Mouse (Mus musculus): Measurements from ENCODE around the gene Slc35e4. TPM values are rescaled to one million over a fixed set of nuclear protein-coding genes. Genes with fewer than 3 reads are reported as not detected.
"Not testable (repeated sequence)": the region's sequence is repeated elsewhere in the genome, so short reads cannot be mapped to it uniquely, and the experiment has no call there.

Gene Slc35e4
- polyA plus RNA-seq, 1 experiment from 2014 or later = 2.0 TPM

- peak overlapping the region; percentile 60 for H3K9ac ChIP-seq (replicated peaks; ENCODE audit: low read length)
- no peaks in the 10 kb centered on the region for H3K9me3 ChIP-seq (replicated peaks; ENCODE audit: control insufficient read depth, low read length)
- H3K4me2 ChIP-seq (ENCODE audit: low read depth, low read length) = peak overlapping the region; percentile 92
- H3K36me3 ChIP-seq (replicated peaks; ENCODE audit: control insufficient read depth, insufficient read depth, low read depth, low read length) = no peaks in the 10 kb centered on the region
- ATAC-seq (replicated peaks; ENCODE audit: insufficient number of reproducible peaks, low FRiP score, low TSS enrichment, low read depth) (peak; percentile 19; the same call in 1 of the 2 replicates), DNase-seq (ENCODE audit: low spot score) (peak; percentile 15)
- 1% methylated on average over 15 of the region's 16 CpGs for WGBS
- H3K4me1 ChIP-seq (ENCODE audit: control insufficient read depth, insufficient read depth, low read length) = peaks cover 3% of the 10 kb centered on the region; the same call in 1 of the 2 replicates
- no peak overlapping the region for H3K27ac ChIP-seq (replicated peaks; ENCODE audit: low read depth, low read length)
- H3K4me3 ChIP-seq (ENCODE audit: low read depth, low read length) = peak overlapping the region; percentile 53
- peaks cover 3% of the 10 kb centered on the region for H3K27me3 ChIP-seq (ENCODE audit: control insufficient read depth, insufficient read depth, low read length)
These were observed 1.6 kb downstream of the Slc35e4 start for GRCm38 (mm10) chr11:3912875-3913271.

GRCm38 (mm10) chr11:3912100-3912874 lies 2.2 kb downstream of the Slc35e4 start:
- 30% methylated on average over 19 of the region's 19 CpGs for WGBS
- Histone ChIP-seq H3K27ac (replicated peaks; ENCODE audit: low read depth, low read length) (no peak overlapping the region), H3K9ac (replicated peaks; ENCODE audit: low read length) (no peak overlapping the region; the same call in 1 of the 2 replicates), H3K36me3 (replicated peaks; ENCODE audit: control insufficient read depth, insufficient read depth, low read depth, low read length) (no peaks in the 10 kb centered on the region), H3K9me3 (replicated peaks; ENCODE audit: control insufficient read depth, low read length) (no peaks in the 10 kb centered on the region), H3K4me1 (ENCODE audit: control insufficient read depth, insufficient read depth, low read length) (peaks cover 3% of the 10 kb centered on the region; the same call in 1 of the 2 replicates), H3K4me3 (ENCODE audit: low read depth, low read length) (peak overlapping the region; percentile 53), H3K27me3 (ENCODE audit: control insufficient read depth, insufficient read depth, low read length) (peaks cover 3% of the 10 kb centered on the region), H3K4me2 (ENCODE audit: low read depth, low read length) (peak overlapping the region; percentile 92)
- DNase-seq (ENCODE audit: low spot score) = no peak
- 0 out of 2 replicates have a peak, but pooled peaks have one; percentile 0 for ATAC-seq (replicated peaks; ENCODE audit: insufficient number of reproducible peaks, low FRiP score, low TSS enrichment, low read depth)

- not testable (repeated sequence) for H3K36me3 ChIP-seq (replicated peaks; ENCODE audit: control insufficient read depth, insufficient read depth, low read depth, low read length); ATAC-seq (replicated peaks; ENCODE audit: insufficient number of reproducible peaks, low FRiP score, low TSS enrichment, low read depth); H3K4me3 ChIP-seq (ENCODE audit: low read depth, low read length); H3K9me3 ChIP-seq (replicated peaks; ENCODE audit: control insufficient read depth, low read length); H3K27ac ChIP-seq (replicated peaks; ENCODE audit: low read depth, low read length); H3K27me3 ChIP-seq (ENCODE audit: control insufficient read depth, insufficient read depth, low read length); H3K4me2 ChIP-seq (ENCODE audit: low read depth, low read length); H3K4me1 ChIP-seq (ENCODE audit: control insufficient read depth, insufficient read depth, low read length); H3K9ac ChIP-seq (replicated peaks; ENCODE audit: low read length); DNase-seq (ENCODE audit: low spot score)
- 83% methylated on average over 5 of the region's 6 CpGs for WGBS
These were observed 3.0 kb downstream of the Slc35e4 start for GRCm38 (mm10) chr11:3911440-3911839.

GRCm38 (mm10) chr11:3910513-3911310 lies 3.8 kb downstream of the Slc35e4 start:
- peaks cover 3% of the 10 kb centered on the region for H3K27me3 ChIP-seq (ENCODE audit: control insufficient read depth, insufficient read depth, low read length)
- no peak overlapping the region for H3K27ac ChIP-seq (replicated peaks; ENCODE audit: low read depth, low read length)
- WGBS = 53% methylated on average over 5 of the region's 5 CpGs
- H3K4me3 ChIP-seq (ENCODE audit: low read depth, low read length) = no peak overlapping the region
- H3K9me3 ChIP-seq (replicated peaks; ENCODE audit: control insufficient read depth, low read length) = no peaks in the 10 kb centered on the region
- no peaks in the 10 kb centered on the region for H3K36me3 ChIP-seq (replicated peaks; ENCODE audit: control insufficient read depth, insufficient read depth, low read depth, low read length)
- H3K4me2 ChIP-seq (ENCODE audit: low read depth, low read length) = no peak overlapping the region
- H3K9ac ChIP-seq (replicated peaks; ENCODE audit: low read length) = no peak overlapping the region
- DNase-seq (ENCODE audit: low spot score) = no peak
- no peak for ATAC-seq (replicated peaks; ENCODE audit: insufficient number of reproducible peaks, low FRiP score, low TSS enrichment, low read depth)
- peaks cover 3% of the 10 kb centered on the region; the same call in 1 of the 2 replicates for H3K4me1 ChIP-seq (ENCODE audit: control insufficient read depth, insufficient read depth, low read length)

- WGBS = 88% methylated on average over 4 of the region's 4 CpGs
- ATAC-seq (replicated peaks; ENCODE audit: insufficient number of reproducible peaks, low FRiP score, low TSS enrichment, low read depth) = no peak
- H3K4me2 ChIP-seq (ENCODE audit: low read depth, low read length) = no peak overlapping the region
- H3K27me3 ChIP-seq (ENCODE audit: control insufficient read depth, insufficient read depth, low read length) = peaks cover 3% of the 10 kb centered on the region
- H3K9ac ChIP-seq (replicated peaks; ENCODE audit: low read length) = no peak overlapping the region
- no peak for DNase-seq (ENCODE audit: low spot score)
- H3K36me3 ChIP-seq (replicated peaks; ENCODE audit: control insufficient read depth, insufficient read depth, low read depth, low read length) = no peaks in the 10 kb centered on the region
- peaks cover 3% of the 10 kb centered on the region; the same call in 1 of the 2 replicates for H3K4me1 ChIP-seq (ENCODE audit: control insufficient read depth, insufficient read depth, low read length)
- H3K27ac ChIP-seq (replicated peaks; ENCODE audit: low read depth, low read length) = no peak overlapping the region
- H3K9me3 ChIP-seq (replicated peaks; ENCODE audit: control insufficient read depth, low read length) = no peaks in the 10 kb centered on the region
- no peak overlapping the region for H3K4me3 ChIP-seq (ENCODE audit: low read depth, low read length)
These were observed 5.2 kb downstream of the Slc35e4 start for GRCm38 (mm10) chr11:3909236-3909635.

- DNase-seq (ENCODE audit: low spot score) (no peak), ATAC-seq (replicated peaks; ENCODE audit: insufficient number of reproducible peaks, low FRiP score, low TSS enrichment, low read depth) (no peak)
- no peak overlapping the region for H3K27ac ChIP-seq (replicated peaks; ENCODE audit: low read depth, low read length)
- no peak overlapping the region for H3K4me2 ChIP-seq (ENCODE audit: low read depth, low read length)
- no peak overlapping the region for H3K9ac ChIP-seq (replicated peaks; ENCODE audit: low read length)
- H3K27me3 ChIP-seq (ENCODE audit: control insufficient read depth, insufficient read depth, low read length) = no peaks in the 10 kb centered on the region; the same call in 1 of the 2 replicates
- no peaks in the 10 kb centered on the region for H3K36me3 ChIP-seq (replicated peaks; ENCODE audit: control insufficient read depth, insufficient read depth, low read depth, low read length)
- H3K4me3 ChIP-seq (ENCODE audit: low read depth, low read length) = no peak overlapping the region
- WGBS = 88% methylated on average over 1 of the region's 1 CpGs
- H3K9me3 ChIP-seq (replicated peaks; ENCODE audit: control insufficient read depth, low read length) = no peaks in the 10 kb centered on the region
- no peaks in the 10 kb centered on the region for H3K4me1 ChIP-seq (ENCODE audit: control insufficient read depth, insufficient read depth, low read length)
These were observed 9.0 kb downstream of the Slc35e4 start for GRCm38 (mm10) chr11:3905446-3905845.

GRCm38 (mm10) chr11:3904673-3905072 lies 9.8 kb downstream of the Slc35e4 start:
- ATAC-seq (replicated peaks; ENCODE audit: insufficient number of reproducible peaks, low FRiP score, low TSS enrichment, low read depth) = no peak
- no peaks in the 10 kb centered on the region for H3K27me3 ChIP-seq (ENCODE audit: control insufficient read depth, insufficient read depth, low read length)
- no peak overlapping the region for H3K27ac ChIP-seq (replicated peaks; ENCODE audit: low read depth, low read length)
- 82% methylated on average over 6 of the region's 6 CpGs for WGBS
- no peak for DNase-seq (ENCODE audit: low spot score)
- H3K9ac ChIP-seq (replicated peaks; ENCODE audit: low read length) = no peak overlapping the region
- no peak overlapping the region for H3K4me3 ChIP-seq (ENCODE audit: low read depth, low read length)
- H3K36me3 ChIP-seq (replicated peaks; ENCODE audit: control insufficient read depth, insufficient read depth, low read depth, low read length) = no peaks in the 10 kb centered on the region
- H3K4me2 ChIP-seq (ENCODE audit: low read depth, low read length) = no peak overlapping the region
- no peaks in the 10 kb centered on the region for H3K4me1 ChIP-seq (ENCODE audit: control insufficient read depth, insufficient read depth, low read length)
- H3K9me3 ChIP-seq (replicated peaks; ENCODE audit: control insufficient read depth, low read length) = no peaks in the 10 kb centered on the region

- WGBS = 72% methylated on average over 5 of the region's 5 CpGs
- no peaks in the 10 kb centered on the region for H3K9me3 ChIP-seq (replicated peaks; ENCODE audit: control insufficient read depth, low read length)
- ATAC-seq (replicated peaks; ENCODE audit: insufficient number of reproducible peaks, low FRiP score, low TSS enrichment, low read depth) (no peak), DNase-seq (ENCODE audit: low spot score) (no peak)
- no peak overlapping the region for H3K9ac ChIP-seq (replicated peaks; ENCODE audit: low read length)
- H3K36me3 ChIP-seq (replicated peaks; ENCODE audit: control insufficient read depth, insufficient read depth, low read depth, low read length) = no peaks in the 10 kb centered on the region
- no peaks in the 10 kb centered on the region for H3K4me1 ChIP-seq (ENCODE audit: control insufficient read depth, insufficient read depth, low read length)
- no peaks in the 10 kb centered on the region for H3K27me3 ChIP-seq (ENCODE audit: control insufficient read depth, insufficient read depth, low read length)
- no peak overlapping the region for H3K4me2 ChIP-seq (ENCODE audit: low read depth, low read length)
- no peak overlapping the region for H3K27ac ChIP-seq (replicated peaks; ENCODE audit: low read depth, low read length)
- no peak overlapping the region for H3K4me3 ChIP-seq (ENCODE audit: low read depth, low read length)
These were observed 11.4 kb downstream of the Slc35e4 start for GRCm38 (mm10) chr11:3903046-3903445.

Data from embryonic facial prominence, embryonic 11.5 days (tissue).